Mouse (Mus musculus) kidney, postnatal 25 days (tissue): Measurements from ENCODE around the gene Cryge.
A peak's percentile ranks its signal among the peaks of the same experiment; 100 is the strongest.

Source experiments
- DNase-seq, 2 experiments: peaks; one replicate each; pipeline ENCODE4 v3.0.0; 2021; ENCODE audit warnings: mixed read lengths in 2 of 2

Cryge gene

GRCm38 (mm10) chr1:65010153-65010552 is 40.8 kb downstream of the Cryge start:
- peak; percentile 43 to 72 for DNase-seq

GRCm38 (mm10) chr1:65005575-65005974 is 45.4 kb downstream of the Cryge start:
- no peak for DNase-seq

GRCm38 (mm10) chr1:65004526-65004925 is 46.4 kb downstream of the Cryge start:
- DNase-seq = no peak
